In the genomic region with DNA sequence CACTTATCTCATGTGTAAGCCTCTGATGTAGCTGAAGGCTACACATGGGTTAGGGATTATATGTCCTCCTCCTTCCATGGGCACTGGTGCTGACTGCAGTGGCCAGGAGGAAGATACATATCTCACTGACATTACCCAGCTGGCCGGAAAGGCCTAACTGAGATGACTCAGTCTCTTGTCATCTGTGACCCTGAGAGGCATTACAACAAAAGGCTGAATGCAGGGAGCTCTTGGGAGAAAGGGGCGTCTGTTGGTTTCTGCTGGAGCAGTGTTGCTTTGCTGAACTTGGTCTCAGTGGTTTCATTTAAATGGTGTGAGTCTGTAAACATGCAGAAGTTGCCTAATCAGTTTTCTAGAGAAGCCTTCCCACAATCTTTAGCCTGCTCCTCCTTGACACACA, we compare ENCODE assay signal across 16 mouse cellular contexts.
DNase-seq lines count a peak whose midpoint lies in the region; ATAC-seq lines count a peak whose summit lies in the region.
"Had no signal": no experiment of that assay in that cellular context is flagged by ENCODE, and none has a peak within 500 bp of the region (broad histone marks: within the 10 kb centered on the region; RNA-seq: fewer than 3 reads in every experiment).

No protein-coding gene starts in this region.

- peaks cover 3% of the 10 kb centered on the region; the same call in 1 of the 2 replicates for H3K9me3 ChIP-seq in kidney, embryonic 16.5 days (ENCODE audit: low read length)
- H3K9me3 ChIP-seq: neural tube, embryonic 12.5 days had no signal

- H3K4me2 ChIP-seq in kidney, embryonic 16.5 days (replicated peaks; ENCODE audit: low read depth, low read length): no peak overlapping the region
- H3K4me2 ChIP-seq: hindbrain, embryonic 14.5 days; neural tube, embryonic 12.5 days had no signal

- peak; percentile 10 for DNase-seq in kidney, adult 11 months
- peak; percentile 70 for DNase-seq in Muller cell, postnatal 12 days (ENCODE audit: inconsistent ontology term)
- peak; percentile 80 for DNase-seq in adrenal gland, adult 2 months
- peak; percentile 17 for DNase-seq in gonadal fat pad, adult 2 months (ENCODE audit: low read depth)
- no peak for DNase-seq in urinary bladder, postnatal 14 days (ENCODE audit: low spot score)
- DNase-seq in layer of hippocampus, postnatal 25 days (ENCODE audit: extremely low spot score in 1 of 2, low spot score in 1 of 2): no peak
- DNase-seq: cerebellum, adult 9-10 months; embryo, embryonic 11 days; lung, adult 18-20 months; thymus, postnatal 36 days had no signal

- H3K36me3 ChIP-seq in kidney, embryonic 16.5 days (ENCODE audit: insufficient read depth, low read length): no peaks in the 10 kb centered on the region
- H3K36me3 ChIP-seq: neural tube, embryonic 12.5 days had no signal

- H3K9ac ChIP-seq in kidney, embryonic 16.5 days (replicated peaks; ENCODE audit: low read length): no peak overlapping the region
- H3K9ac ChIP-seq: hindbrain, embryonic 14.5 days; neural tube, embryonic 12.5 days had no signal

- H3K27ac ChIP-seq in kidney, embryonic 16.5 days (ENCODE audit: low read length): no peak overlapping the region
- H3K27ac ChIP-seq: hindbrain, embryonic 14.5 days; neural tube, embryonic 12.5 days; stomach, postnatal 0 days had no signal

- H3K4me1 ChIP-seq in kidney, embryonic 16.5 days (ENCODE audit: insufficient read depth, low read length): no peaks in the 10 kb centered on the region
- H3K4me1 ChIP-seq: neural tube, embryonic 12.5 days had no signal

- WGBS in kidney, embryonic 16.5 days: 57% methylated on average over 2 of the region's 2 CpGs

- no peaks in the 10 kb centered on the region for H3K27me3 ChIP-seq in kidney, embryonic 16.5 days (ENCODE audit: insufficient read depth, low read length)
- H3K27me3 ChIP-seq: neural tube, embryonic 12.5 days had no signal

- ATAC-seq in kidney, embryonic 16.5 days (ENCODE audit: low FRiP score, low TSS enrichment): no peak
- ATAC-seq in megakaryocyte progenitor cell, adult 5-6 weeks (replicated peaks; ENCODE audit: poor library complexity): no peak
- ATAC-seq: midbrain, embryonic 16.5 days had no signal

- H3K4me3 ChIP-seq in kidney, embryonic 16.5 days (ENCODE audit: low read length): no peak overlapping the region
- H3K4me3 ChIP-seq: neural tube, embryonic 12.5 days had no signal

Comparison
In these comparisons a context has a peak if more than half of its experiments do, and no peak if none do; other contexts are left out.
1. DNase-seq: peak in kidney, adult 11 months (single experiment), Muller cell, postnatal 12 days (single experiment), adrenal gland, adult 2 months (single experiment) and gonadal fat pad, adult 2 months (single experiment); none in urinary bladder, postnatal 14 days (single experiment) and layer of hippocampus, postnatal 25 days (0 of 2).